Mouse (Mus musculus) lung, adult 18-20 months (tissue): ENCODE measurements at regions not wholly inside any gene's neighbourhood (a gene's known extent, or its start where the extent isn't known, plus 50 kb on each side); places are given as distances from the start of the nearest gene placed in this dataset.

Source experiments
- DNase-seq, 2 experiments: peaks; one replicate each; pipeline ENCODE4 v3.0.0; 2022; ENCODE audit warnings: mixed read lengths in 2 of 2

DNA sequence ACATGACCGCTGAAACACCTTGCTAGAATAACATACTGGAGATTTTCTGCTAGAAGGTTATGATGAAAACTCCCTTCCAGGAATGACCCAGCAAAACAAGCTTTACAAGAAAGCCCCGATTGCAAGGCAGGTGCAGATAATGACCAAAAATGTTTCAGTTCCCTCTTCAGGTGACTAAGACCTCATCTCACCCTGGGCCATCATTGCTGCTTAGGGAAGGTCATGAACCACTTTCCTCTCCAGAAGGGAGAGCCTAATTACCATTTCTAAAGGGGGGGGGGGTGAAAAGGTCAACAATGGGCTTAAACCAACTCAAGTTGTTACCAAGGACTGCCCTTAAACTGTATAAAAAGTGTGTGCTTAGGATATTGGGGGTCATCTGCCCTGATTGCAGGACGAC lies 59.8 kb upstream of the Speer4c start:
- DNase-seq: no peak

DNA sequence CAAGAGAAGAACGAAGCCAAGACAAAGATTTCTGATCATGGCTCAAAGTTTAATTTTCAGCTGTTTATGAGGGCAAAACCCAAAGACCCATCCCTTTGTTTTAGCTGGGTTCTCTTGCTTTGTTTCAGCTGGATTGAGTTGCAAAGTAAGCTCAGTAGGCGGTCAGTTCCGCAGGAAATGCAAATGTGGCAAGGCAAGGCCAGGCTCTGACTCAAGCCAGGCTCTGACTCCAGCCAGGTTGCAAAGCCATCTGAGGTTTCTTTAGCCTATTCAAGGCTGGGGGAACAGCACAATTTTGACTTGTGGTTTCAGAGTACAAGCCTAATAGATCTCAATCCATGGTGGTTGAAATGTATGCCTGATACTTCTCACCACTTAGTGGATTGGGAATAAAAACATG lies 60.5 kb upstream of the Speer4c start:
- DNase-seq: no peak

DNA sequence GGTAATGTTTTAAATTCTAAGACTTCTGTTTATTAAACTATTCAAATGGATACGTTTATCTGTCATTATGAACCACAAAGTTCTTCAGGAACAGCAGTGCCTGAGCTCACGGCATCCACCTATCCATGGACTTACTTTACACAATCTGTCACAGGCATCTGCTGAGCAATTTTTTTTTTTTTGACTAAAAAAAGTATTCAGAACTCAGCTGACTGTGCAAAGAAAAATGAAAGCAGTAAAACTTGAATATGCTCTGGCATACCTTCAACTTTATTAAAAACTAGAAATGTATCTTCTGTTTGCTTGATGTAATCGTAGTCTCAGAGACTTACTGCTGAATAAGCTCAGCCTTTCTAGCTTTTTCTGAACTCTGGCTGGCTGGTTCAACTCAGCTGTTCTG lies 62.0 kb upstream of the Speer4c start:
- DNase-seq: no peak

DNA sequence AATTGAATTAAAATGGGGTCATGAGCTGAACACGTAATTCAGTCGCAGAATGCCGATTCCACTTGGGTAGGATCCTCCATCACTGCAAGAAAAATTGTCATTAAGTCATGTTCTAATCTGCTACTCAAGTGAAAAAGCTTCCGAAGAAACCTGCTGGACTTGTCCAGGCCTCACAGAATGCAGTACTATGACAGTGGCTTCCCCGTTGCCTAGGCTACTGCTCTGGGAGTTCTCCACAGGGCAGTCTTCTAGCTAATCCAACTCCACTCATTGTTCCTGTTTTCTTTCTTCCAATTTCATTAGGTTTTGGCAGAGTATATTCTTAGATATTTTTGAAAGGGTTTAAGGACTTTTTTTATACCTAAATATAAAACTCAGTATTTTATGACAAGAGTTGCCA lies 89.5 kb upstream of the Speer4c start:
- DNase-seq: no peak

DNA sequence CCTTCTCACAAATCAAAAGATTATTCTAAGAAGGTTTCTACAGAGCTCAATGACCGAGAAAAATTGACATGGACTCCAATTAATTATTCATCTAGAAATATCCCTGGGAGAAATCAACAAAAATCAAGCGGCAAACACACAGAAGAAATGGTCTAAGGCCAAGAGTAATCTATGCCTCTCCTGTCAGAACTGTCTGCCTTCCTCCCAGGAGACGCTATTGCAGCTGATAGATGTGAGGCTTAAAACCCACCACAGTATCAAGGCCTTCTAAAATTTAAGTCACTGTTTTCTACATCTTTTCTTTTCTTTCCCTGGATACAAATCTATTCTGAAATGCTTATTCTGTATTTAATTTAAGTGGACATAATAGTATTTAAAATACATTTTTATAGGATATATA lies 102.8 kb upstream of the Speer4c start:
- no peak for DNase-seq

DNA sequence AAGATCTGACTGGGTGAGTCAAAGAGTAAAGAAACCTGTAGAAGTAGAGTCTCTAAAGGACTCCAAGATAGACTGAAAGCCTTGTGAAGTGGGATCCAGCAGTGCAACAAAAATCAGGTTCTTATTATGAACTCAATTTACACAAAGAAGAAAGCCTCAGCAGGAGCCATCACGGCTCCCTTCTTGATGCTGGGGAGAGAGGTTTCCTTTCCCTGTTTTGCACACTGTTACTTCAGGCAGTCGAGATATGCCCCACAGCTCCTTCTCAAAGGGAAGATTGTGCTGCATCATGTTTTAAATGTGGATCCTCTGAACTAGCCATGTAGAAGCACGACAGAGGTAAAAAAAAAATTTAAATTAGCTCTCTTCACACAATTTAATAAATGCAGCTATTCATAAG lies 103.3 kb upstream of the Speer4c start:
- no peak for DNase-seq

DNA sequence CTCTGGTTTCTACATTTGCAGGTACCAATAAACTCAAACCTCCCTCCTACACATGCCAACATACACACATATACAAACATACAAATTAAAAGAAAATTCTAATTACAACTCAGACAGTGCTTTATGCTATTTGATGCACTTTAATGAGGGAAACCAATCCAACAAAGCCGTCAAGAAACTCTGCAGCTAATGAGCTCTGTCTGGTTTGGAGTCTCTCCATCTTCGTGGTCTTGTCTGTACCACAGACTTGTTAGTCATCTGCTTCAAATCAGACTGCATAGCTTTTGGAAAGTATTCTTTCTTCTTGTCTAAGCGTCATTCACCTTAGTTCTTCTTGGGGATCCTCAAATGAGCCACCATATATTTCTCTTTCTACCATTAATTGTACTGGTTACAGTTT lies 108.9 kb upstream of the Speer4c start:
- no peak for DNase-seq

DNA sequence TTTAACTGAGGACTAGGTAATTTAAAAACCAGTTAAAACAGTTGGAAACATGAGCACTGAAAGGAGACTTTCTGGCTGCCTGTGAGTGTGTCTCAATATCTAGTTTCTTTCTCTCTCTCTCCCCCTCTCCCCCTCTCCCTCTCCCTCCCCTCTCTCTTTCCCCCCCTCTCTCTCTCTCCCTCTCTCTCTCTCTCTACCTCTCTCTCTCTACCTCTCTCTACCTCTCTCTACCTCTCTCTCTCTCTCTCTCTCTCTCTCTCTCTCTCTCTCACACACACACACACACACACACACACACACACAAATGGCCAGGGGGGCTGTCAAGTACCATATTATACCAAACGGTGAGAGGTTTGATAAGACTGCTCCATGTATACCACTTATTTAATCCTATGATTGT lies 103.0 kb upstream of the Cacna2d1 start:
- DNase-seq: no peak

DNA sequence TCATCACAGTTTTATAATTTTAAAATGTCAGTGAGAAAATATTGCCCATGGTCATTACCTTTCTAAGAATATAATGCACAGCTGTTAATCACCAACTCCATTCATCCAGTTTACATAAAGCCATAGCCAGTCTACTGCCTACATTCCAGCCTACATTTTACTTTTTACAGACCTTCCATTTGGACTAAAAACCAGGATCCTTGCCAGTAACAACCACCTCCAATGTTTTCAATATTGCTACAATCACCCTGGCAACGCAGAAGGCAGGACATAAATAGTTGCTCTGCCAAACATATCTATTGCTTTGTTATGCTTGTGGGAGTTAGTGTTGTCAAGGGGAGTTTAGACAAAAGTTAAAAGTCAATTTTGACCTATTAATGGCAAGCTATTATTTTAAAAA lies 102.2 kb upstream of the Cacna2d1 start:
- DNase-seq: no peak

DNA sequence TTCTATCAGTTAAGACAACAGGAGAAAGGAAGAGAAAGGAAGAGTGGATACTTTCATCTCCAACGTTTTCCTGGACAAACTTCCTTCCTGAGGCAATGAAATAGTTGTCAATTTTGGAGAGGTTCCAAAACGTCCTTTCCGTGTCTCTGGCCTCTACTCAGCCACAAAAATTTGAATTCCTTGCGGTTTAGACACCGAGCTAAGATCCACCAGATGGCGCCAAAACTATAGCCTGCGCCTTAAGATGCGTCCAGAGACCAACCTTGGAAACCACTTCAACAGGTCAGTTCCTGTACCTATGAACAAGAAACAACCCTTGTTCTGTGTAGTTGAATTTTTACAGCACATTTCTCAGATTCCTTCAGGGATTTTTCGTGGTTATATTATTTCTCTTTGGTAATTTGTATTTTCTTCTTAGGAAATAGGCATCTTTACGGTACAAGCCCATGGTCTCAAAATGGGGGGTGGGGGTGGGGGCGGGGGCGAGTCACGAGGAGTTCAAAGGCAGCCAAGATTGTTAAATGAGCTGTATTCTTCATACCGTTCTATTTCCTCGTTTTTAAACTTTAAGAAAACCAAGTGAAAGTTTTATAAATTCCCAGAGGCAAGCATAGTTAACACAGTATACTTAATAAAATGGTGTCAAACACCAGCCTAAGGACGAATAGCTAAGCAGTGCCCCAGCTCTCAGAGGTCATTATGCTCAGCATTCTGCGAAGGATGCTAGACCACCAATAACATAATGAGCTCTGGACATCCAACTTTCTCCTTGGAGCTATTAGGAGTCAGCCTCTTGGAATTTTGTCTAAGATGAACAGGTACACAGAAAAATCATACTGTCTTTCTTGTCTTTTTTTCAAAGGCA lies 96.2 kb upstream of the Cacna2d1 start:
- peak; percentile 43 for DNase-seq

DNA sequence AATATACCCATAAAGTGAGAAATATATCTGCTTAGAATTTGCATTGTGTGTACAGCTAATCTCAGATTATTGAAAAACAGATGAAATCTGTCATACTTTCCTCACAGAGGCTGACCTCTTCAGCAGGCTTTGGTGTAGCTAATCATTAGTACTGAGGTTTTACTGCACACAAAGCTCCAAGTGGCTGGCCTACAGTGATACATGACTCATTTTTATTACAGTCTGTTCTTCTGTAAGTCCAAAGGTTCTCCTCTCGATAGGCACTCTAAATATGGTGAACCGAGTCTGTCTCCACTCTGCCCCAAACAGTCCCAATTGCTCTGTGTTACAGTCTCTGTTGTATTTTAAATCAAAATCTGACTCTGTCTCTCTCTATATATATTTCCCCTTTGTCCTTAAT lies 87.7 kb upstream of the Cacna2d1 start:
- no peak for DNase-seq

DNA sequence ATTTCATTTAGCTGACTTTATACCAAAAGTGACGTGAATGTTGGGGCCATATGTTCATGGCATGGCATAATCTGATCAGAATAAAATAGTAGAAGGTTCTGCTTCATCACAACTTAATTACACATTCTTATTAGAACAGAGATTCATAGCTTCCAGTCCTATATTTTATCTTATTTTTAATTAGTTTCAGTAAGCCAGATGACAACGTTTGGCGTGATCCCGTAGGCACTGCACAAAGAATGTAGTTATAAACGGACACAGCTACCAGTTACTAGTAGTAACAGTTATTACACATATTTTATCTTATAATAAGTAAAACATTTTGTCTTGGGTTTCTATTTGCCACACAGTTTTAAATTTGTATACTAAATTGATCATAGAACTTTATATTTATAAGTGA lies 85.0 kb upstream of the Cacna2d1 start:
- DNase-seq: no peak

DNA sequence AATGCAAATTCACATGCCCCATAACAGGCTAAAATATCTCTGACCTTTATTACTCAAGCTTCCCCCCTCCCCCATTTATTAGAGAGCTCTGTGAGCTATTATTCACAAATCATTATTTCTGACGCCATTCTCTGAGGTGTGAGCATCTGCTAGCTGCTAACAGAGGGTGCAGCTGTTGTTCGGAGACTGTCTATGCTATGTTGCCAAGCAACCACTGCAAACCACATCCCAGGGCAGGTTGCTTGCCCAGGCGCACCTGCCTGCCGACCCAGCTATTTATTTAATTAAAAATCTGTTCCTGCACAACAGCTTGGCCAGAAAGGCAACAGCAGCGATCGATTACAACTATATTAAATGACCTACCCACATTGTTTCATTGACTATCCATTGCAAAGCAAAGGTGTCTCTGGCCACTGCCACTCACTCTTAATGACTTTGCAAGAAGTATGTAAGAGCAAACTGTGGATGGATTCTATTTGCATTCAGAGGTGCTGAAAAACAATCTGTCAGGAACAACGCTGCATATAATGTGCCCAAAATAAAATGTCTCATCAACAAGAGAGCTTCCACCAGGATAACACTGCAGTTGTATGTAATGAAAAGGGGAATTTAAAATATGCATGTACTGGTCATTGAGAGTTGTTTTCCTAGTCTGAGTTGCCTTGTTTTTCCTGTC lies 84.2 kb upstream of the Cacna2d1 start:
- no peak for DNase-seq

DNA sequence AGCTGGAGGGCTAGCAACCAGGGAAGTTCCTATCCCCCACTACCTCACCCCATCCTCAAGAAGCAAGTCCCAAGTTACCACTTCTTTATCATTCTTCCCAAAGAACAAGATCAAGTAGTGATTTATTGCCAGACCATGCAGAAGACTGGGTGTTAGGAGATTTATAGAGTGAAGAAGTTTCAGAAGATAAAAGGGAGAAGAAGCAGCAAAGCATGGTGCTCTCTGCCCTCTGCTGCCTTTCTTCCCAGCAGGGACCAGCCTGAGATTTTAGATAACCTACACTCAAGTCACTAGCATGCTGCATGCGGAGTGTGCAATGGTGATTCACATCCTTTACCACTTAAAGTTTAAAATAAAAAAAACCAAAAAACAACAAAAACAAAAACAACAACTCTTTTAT lies 79.7 kb upstream of the Cacna2d1 start:
- no peak for DNase-seq

DNA sequence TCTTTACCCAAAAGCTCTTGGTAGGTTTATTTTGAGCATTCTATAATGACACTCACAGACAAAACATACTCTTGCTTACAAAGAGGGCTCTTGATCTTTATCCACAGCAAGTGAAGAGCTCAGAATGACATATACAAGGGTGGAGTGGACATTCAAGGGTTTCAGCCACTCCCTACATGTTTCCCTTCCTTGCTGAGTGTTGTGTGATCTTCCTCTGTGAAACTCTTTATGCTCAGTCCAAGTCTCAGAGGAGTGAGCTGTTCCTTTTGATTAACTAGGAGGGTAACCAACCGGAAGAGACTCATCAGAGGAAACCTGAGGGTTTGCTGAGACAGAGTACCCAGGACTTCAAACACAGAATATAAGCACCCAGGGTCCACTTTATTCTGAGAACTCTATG lies 77.5 kb upstream of the Cacna2d1 start:
- DNase-seq: no peak

DNA sequence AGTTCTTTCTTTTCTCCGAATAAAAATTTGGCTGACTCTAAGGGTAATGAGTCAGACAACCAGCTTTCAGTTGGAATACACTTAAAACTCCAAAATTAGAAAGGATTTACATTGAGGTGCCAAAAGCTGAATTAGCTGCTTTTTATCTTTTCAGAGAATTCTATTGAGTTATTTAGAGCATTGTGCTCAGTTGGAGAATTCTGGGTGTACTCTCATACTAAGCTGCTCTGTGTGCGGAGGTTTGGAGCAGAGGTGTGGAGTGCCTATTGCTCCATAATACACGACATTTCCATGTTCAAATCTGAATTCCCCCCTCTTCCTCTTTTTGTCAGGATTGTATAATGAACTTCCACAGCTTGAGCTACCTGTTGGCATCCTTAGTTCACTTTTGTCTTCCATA lies 60.4 kb upstream of the Cacna2d1 start:
- no peak for DNase-seq

DNA sequence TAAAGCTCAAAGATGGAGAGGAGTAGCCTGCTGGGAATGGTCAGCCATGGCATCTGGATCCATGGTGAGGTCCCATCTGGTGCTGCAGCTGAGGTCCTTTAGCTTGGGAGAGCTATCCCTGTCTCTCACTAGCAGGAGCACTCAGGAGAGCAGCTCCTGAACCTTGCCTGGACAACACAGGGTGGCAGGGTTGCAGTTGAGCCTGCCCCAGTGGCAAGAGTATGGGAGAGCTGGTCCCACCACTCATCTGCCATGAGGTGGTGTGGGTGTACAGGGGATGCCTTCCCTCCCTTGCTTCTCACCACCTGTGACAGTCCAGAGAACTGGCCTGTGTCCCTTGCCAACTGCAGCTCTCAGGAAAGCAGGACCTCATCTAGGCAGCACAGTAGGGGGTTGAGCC lies 51.5 kb upstream of the Cacna2d1 start:
- no peak for DNase-seq
